Mouse (Mus musculus): ENCODE data around the gene Arrdc3. TPM values are rescaled to one million over a fixed set of nuclear protein-coding genes. Genes with fewer than 3 reads are reported as not detected.

The Arrdc3 gene
- total RNA-seq (2014; rRNA removed) (90.6 and 99.8 TPM in 2 replicates), polyA plus RNA-seq (2015; fragmentation: Nextera tagmentation; extraction: Ambion mirVana) (56.5 and 58.6 TPM in 2 replicates)

DNA sequence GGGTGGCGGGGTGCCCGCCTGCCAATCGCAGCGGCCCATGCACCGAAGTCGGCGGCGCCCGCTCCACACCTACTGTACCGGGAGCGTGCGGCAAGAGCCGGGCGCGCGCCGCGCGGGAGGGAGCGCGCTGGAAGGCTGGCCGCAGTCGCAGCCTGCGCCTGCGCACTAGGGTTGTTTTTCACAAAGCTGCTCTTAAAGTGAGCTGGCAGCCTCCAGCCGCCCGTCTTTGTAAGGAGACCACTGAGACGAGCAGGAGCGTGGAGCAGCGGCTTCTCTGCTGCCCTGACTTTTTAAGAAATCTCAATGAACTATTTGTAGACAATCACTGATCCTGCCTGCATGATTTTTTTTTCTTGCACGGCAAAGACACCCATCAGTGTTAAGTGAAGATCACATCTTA lies at the start of gene Arrdc3:
Arrdc3 (plus strand) TSS at position 195 of the 400 bp plus-strand sequence.
- Histone ChIP-seq H3K9ac (peak within 1 kb of the TSS; percentile 99), H3K4me3 (ENCODE audit: low read depth, low read length) (peak within 1 kb of the TSS; percentile 90), H3K27ac (ENCODE audit: low read depth, low read length) (peak within 1 kb of the TSS; percentile 100), H3K4me2 (ENCODE audit: low read depth) (peak within 1 kb of the TSS; percentile 61), H3K9me3 (ENCODE audit: low read length) (no peaks in the 10 kb centered on the region), H3K27me3 (ENCODE audit: insufficient read depth, low read length) (no peaks in the 10 kb centered on the region), H3K36me3 (ENCODE audit: insufficient read depth) (no peaks in the 10 kb centered on the region; the same call in 1 of the 2 replicates), H3K4me1 (ENCODE audit: insufficient read depth) (0 out of 2 replicates have a peak, but pooled peaks cover 7% of the 10 kb centered on the region)
- DNase-seq = peak; percentile 99
- peak; percentile 36 for ATAC-seq
- under 1% methylated on average over 31 of the region's 31 CpGs for WGBS
- no peak for TF ChIP-seq CTCF (IDR thresholded peaks at IDR 0.05; ENCODE audit: low read depth)

DNA sequence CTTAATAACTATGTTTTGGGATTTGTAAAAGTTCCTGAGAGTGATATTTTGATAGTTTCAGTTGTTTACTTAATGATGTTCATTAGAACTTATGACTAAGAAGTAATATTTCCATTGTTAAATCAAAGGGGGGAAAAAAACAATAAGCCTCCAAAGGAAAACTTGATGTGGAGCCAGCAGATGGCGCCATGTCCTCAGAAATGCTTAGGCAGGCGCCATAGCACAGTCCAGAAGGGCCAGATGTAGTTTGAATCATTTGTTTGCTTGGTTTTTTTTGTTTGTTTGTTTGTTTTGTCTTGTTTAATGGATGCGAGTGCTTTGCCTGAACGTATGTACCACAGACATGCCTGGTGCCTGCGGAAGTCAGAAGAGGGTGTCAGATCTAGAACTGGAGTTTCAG lies 21.0 kb upstream of the Arrdc3 start:
- H3K9ac ChIP-seq = no peak overlapping the region
- peak; percentile 71 for ATAC-seq
- peak; percentile 84 for TF ChIP-seq CTCF (IDR thresholded peaks at IDR 0.05; ENCODE audit: low read depth)
- no peaks in the 10 kb centered on the region for H3K4me1 ChIP-seq (ENCODE audit: insufficient read depth)
- no peak overlapping the region for H3K4me2 ChIP-seq (ENCODE audit: low read depth)
- H3K27ac ChIP-seq (ENCODE audit: low read depth, low read length) = no peak overlapping the region
- no peaks in the 10 kb centered on the region for H3K9me3 ChIP-seq (ENCODE audit: low read length)
- 7% methylated on average over 5 of the region's 5 CpGs for WGBS
- peak; percentile 81 for DNase-seq
- no peak overlapping the region for H3K4me3 ChIP-seq (ENCODE audit: low read depth, low read length)
- no peaks in the 10 kb centered on the region for H3K27me3 ChIP-seq (ENCODE audit: insufficient read depth, low read length)
- H3K36me3 ChIP-seq (ENCODE audit: insufficient read depth) = no peaks in the 10 kb centered on the region

DNA sequence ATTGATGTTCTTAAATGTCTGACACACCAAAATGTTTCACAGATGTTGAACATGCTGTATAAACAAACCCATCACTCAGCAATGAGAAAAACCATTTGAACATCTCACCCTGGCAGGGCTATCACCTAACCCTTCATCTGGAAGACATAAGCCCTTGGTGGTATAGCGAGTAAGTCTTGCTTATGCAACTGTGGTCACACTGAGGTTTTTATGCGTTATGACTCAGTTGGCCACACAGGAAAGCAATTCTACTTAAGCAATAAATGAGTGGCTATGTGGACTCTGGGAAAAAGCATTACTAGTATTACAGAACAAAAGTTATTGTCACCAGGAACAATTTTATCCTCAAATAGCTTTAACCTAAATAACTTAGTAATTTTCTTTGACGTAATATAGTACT lies 19.0 kb upstream of the Arrdc3 start:
- Histone ChIP-seq H3K27me3 (ENCODE audit: insufficient read depth, low read length) (no peaks in the 10 kb centered on the region), H3K36me3 (ENCODE audit: insufficient read depth) (no peaks in the 10 kb centered on the region), H3K4me3 (ENCODE audit: low read depth, low read length) (no peak overlapping the region), H3K27ac (ENCODE audit: low read depth, low read length) (no peak overlapping the region), H3K9ac (no peak overlapping the region), H3K4me1 (ENCODE audit: insufficient read depth) (no peaks in the 10 kb centered on the region), H3K9me3 (ENCODE audit: low read length) (no peaks in the 10 kb centered on the region), H3K4me2 (ENCODE audit: low read depth) (no peak overlapping the region)
- DNase-seq = no peak
- TF ChIP-seq CTCF (IDR thresholded peaks at IDR 0.05; ENCODE audit: low read depth) = no peak
- no peak for ATAC-seq
- 86% methylated on average over 3 of the region's 3 CpGs for WGBS

DNA sequence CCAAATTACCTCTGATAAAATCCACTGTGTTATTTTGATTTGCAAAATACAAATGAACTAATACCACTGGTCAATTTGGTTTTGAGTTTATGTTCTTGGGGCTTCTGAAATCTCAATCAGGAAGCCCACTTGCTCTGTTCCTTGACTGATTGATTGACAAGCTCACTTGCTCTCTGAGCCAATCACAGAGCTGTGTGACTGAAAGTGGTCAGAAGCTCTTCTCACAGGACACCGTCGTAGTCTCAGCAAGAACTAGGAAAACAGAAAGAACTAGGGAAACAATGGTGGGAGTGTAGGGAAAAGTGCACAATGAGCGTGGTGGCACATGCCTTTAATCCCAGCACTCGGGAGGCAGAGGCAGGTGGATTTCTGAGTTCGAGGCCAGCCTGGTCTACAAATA lies 8.1 kb upstream of the Arrdc3 start:
- WGBS = 86% methylated on average over 5 of the region's 5 CpGs
- H3K4me3 ChIP-seq (ENCODE audit: low read depth, low read length) = no peak overlapping the region
- H3K4me1 ChIP-seq (ENCODE audit: insufficient read depth) = no peaks in the 10 kb centered on the region
- TF ChIP-seq CTCF (IDR thresholded peaks at IDR 0.05; ENCODE audit: low read depth) = no peak
- H3K27ac ChIP-seq (ENCODE audit: low read depth, low read length) = no peak overlapping the region
- DNase-seq = no peak
- H3K4me2 ChIP-seq (ENCODE audit: low read depth) = no peak overlapping the region
- H3K36me3 ChIP-seq (ENCODE audit: insufficient read depth) = no peaks in the 10 kb centered on the region
- ATAC-seq = no peak
- no peak overlapping the region for H3K9ac ChIP-seq
- no peaks in the 10 kb centered on the region for H3K27me3 ChIP-seq (ENCODE audit: insufficient read depth, low read length)
- no peaks in the 10 kb centered on the region for H3K9me3 ChIP-seq (ENCODE audit: low read length)

DNA sequence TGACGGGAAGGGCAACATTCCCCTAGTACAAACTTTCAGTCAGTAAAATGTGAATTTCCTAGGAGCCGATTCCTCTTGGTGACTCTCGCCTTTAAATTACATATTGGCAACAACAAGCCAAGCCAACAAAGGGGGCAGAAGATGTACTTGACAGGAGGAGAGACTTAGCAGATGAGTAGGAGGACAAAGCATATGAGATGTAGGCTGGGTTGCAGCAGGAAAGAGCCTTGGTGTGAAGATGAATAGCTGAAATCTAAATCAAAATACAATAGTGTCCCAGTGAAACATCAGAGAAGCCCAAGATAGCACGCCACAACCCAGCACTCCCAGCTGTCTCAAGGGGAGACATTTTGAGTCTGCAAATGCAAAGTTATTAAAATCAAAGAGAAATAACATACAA lies 2.4 kb upstream of the Arrdc3 start:
- WGBS = 81% methylated on average over 4 of the region's 4 CpGs
- no peak overlapping the region for H3K27ac ChIP-seq (ENCODE audit: low read depth, low read length)
- no peak for ATAC-seq

DNA sequence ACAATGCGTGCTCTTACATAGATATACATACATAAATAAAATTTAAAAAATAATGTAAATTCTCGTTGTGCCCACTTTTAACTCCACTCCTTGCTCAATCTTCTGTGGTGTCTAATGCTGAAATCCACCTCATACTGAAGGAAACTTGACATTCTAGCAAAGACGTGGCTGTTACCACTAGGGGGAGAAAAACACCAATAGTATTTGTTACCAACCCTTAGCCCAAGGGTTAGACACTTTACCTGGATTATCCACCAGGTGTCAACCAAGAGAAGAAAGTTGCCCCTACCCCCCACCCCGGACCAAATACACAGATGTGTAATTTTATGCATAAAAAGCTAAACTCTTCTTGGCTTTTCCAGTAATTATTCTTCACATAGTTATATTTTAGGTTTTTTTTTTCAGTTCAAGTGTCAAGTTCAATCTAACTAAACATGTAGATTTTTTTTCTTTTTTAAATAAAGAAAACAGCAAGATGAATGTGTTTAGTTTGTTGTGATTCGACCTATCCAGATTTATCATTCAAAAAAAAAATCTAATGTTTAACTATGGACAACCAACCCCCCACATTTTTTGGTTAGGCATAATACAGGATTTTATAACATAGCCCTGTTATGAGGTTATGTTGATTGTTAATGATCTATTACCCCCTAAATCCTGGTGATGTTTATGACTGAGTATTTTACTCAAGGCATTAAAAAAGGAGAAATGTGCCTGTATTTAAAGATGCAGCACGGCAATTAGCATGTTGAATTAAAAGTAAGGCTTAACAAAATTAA lies 1.3 kb upstream of the Arrdc3 start:
- Histone ChIP-seq H3K27me3 (ENCODE audit: insufficient read depth, low read length) (no peaks in the 10 kb centered on the region), H3K4me3 (ENCODE audit: low read depth, low read length) (peak overlapping the region; percentile 90; the same call in 1 of the 2 replicates), H3K4me1 (ENCODE audit: insufficient read depth) (0 out of 2 replicates have a peak, but pooled peaks cover 6% of the 10 kb centered on the region), H3K9me3 (ENCODE audit: low read length) (no peaks in the 10 kb centered on the region), H3K27ac (ENCODE audit: low read depth, low read length) (peak overlapping the region; percentile 100), H3K36me3 (ENCODE audit: insufficient read depth) (no peaks in the 10 kb centered on the region), H3K4me2 (ENCODE audit: low read depth) (peak overlapping the region; percentile 61; the same call in 1 of the 2 replicates), H3K9ac (peak overlapping the region; percentile 99; the same call in 1 of the 2 replicates)
- 22% methylated on average over 6 of the region's 6 CpGs for WGBS
- ATAC-seq = no peak
- TF ChIP-seq CTCF (IDR thresholded peaks at IDR 0.05; ENCODE audit: low read depth) = peak; percentile 92
- DNase-seq = peak; percentile 85

More for the DNA sequence above, 2.4 kb upstream of the Arrdc3 start:
- Histone ChIP-seq H3K9me3 (ENCODE audit: low read length) (no peaks in the 10 kb centered on the region), H3K4me2 (ENCODE audit: low read depth) (no peak overlapping the region), H3K9ac (no peak overlapping the region), H3K27me3 (ENCODE audit: insufficient read depth, low read length) (no peaks in the 10 kb centered on the region), H3K4me1 (ENCODE audit: insufficient read depth) (0 out of 2 replicates have a peak, but pooled peaks cover 3% of the 10 kb centered on the region), H3K4me3 (ENCODE audit: low read depth, low read length) (no peak overlapping the region), H3K36me3 (ENCODE audit: insufficient read depth) (no peaks in the 10 kb centered on the region)
- no peak for DNase-seq
- TF ChIP-seq CTCF (IDR thresholded peaks at IDR 0.05; ENCODE audit: low read depth) = no peak

DNA sequence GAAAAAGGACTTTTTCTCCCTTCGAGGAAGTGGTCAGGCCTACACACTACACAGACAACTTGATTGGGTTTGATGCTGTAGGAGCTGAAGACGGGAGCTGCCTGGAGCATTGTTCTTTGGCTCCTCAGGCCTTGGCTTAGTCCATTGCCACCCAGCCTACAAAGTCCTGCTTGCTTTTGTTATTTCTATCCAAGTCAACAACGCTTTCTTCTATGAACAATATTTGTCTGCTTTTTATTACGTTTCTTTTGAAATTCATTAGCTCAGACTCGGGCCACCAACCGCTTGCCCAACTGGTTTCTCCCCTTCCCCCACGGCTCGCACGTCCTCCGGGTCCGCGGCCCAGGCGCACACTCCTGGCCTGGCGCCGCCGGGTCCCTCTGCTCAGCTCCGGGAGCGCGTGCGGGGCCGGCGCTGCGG lies 458 bp upstream of the Arrdc3 start:
- H3K4me2 ChIP-seq (ENCODE audit: low read depth) = peak overlapping the region; percentile 61
- DNase-seq (no peak), ATAC-seq (peak; percentile 13)
- H3K36me3 ChIP-seq (ENCODE audit: insufficient read depth) = no peaks in the 10 kb centered on the region
- H3K4me1 ChIP-seq (ENCODE audit: insufficient read depth) = 0 out of 2 replicates have a peak, but pooled peaks cover 7% of the 10 kb centered on the region
- H3K9me3 ChIP-seq (ENCODE audit: low read length) = no peaks in the 10 kb centered on the region
- under 1% methylated on average over 23 of the region's 23 CpGs for WGBS
- peak overlapping the region; percentile 99 for H3K9ac ChIP-seq
- TF ChIP-seq CTCF (IDR thresholded peaks at IDR 0.05; ENCODE audit: low read depth) = no peak
- no peaks in the 10 kb centered on the region for H3K27me3 ChIP-seq (ENCODE audit: insufficient read depth, low read length)
- H3K27ac ChIP-seq (ENCODE audit: low read depth, low read length) = peak overlapping the region; percentile 100
- H3K4me3 ChIP-seq (ENCODE audit: low read depth, low read length) = peak overlapping the region; percentile 90
